Mouse (Mus musculus) small intestine, adult 2 months (tissue): Measurements from ENCODE around the gene H3f3a. TPM values are rescaled to one million over a fixed set of nuclear protein-coding genes. Genes with fewer than 3 reads are reported as not detected.
"Not testable (repeated sequence)": the region's sequence is repeated elsewhere in the genome, so short reads cannot be mapped to it uniquely, and the experiment has no call there.

ENCODE experiments used
- H3K27ac ChIP-seq: fragments of 200-500 bp; 2 replicates; pipeline ENCODE4 v1.5.1; 2012; ENCODE audit warnings: low read depth, low read length, control low read depth, inconsistent platforms; ENCODE audit not compliant: insufficient read depth
- H3K27me3 ChIP-seq: fragments of 200-500 bp; 2 replicates; pipeline ENCODE4 v1.6.1; 2012; ENCODE audit warnings: mild to moderate bottlenecking, moderate library complexity, low read length, inconsistent platforms; ENCODE audit not compliant: control insufficient read depth, insufficient read depth
- H3K36me3 ChIP-seq: fragments of 200-500 bp; 2 replicates; pipeline ENCODE4 v1.6.1; 2012; ENCODE audit warnings: mild to moderate bottlenecking, low read length, control low read depth, inconsistent platforms; ENCODE audit not compliant: control insufficient read depth, insufficient read depth
- H3K4me1 ChIP-seq: fragments of 200-500 bp; 2 replicates; pipeline ENCODE4 v1.6.1; 2012; ENCODE audit warnings: low read length, inconsistent platforms, mixed read lengths; ENCODE audit not compliant: control insufficient read depth, insufficient read depth, insufficient read length
- H3K4me3 ChIP-seq: fragments of 200-500 bp; 2 replicates; pipeline ENCODE4 v1.5.1; 2012; ENCODE audit warnings: low read depth, mild to moderate bottlenecking, control low read depth, inconsistent platforms, low read length, moderate library complexity
- CTCF ChIP-seq: fragments of 200-500 bp; IDR thresholded peaks from 2 replicates; pipeline ENCODE4 v1.5.1; 2012; ENCODE audit warnings: low read depth, mild to moderate bottlenecking, control low read depth, inconsistent platforms, low read length, moderate library complexity, mixed read lengths; ENCODE audit not compliant: insufficient replicate concordance, insufficient read length; ENCODE audit errors: extremely low read depth
- POLR2A ChIP-seq: fragments of 200-500 bp; IDR thresholded peaks from 2 replicates; pipeline ENCODE4 v1.6.1; 2012; ENCODE audit warnings: low read depth, mild to moderate bottlenecking, control low read depth, inconsistent platforms, low read length, moderate library complexity
- WGBS: fragments of 180-500 bp; shearing (Covaris S2); methylation state at CpG from one replicate; pipeline ENCODE4 v1.1.7; 2018; 5-methylcytosine and 5-hydroxymethylcytosine counted together
- polyA plus RNA-seq: library from polyadenylated mRNA; depleted of rRNA; stranded (reverse); fragments of >200 nt; gene quantifications from 2 replicates; pipeline ENCODE4 v1.2.3, GENCODE M21; 2012

The H3f3a gene
- polyA plus RNA-seq, 1 experiment: 262 TPM

DNA sequence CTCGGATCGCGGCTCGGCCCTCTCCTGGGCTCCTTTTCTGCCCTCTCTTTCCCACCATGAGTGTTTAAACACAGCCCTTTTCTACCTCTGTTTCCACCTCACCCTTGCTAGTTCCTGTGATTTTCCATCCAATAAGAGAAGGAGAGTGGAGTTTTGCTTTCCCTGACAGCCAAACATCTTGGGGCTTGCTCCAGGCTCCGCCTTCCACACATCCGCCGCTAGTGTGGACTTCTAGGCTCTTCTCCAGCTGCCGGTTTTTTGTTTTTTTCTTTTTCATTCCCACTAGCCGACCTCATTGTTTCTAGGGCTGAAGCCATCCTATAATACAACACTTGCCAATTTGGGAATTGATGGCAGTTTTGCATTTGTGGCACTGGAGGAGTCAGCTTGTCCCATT is 34.4 kb upstream of the H3f3a start:
- 3% methylated on average over 9 of the region's 9 CpGs for WGBS
- peaks cover 14% of the 10 kb centered on the region; the same call in 1 of the 2 replicates for H3K4me1 ChIP-seq

DNA sequence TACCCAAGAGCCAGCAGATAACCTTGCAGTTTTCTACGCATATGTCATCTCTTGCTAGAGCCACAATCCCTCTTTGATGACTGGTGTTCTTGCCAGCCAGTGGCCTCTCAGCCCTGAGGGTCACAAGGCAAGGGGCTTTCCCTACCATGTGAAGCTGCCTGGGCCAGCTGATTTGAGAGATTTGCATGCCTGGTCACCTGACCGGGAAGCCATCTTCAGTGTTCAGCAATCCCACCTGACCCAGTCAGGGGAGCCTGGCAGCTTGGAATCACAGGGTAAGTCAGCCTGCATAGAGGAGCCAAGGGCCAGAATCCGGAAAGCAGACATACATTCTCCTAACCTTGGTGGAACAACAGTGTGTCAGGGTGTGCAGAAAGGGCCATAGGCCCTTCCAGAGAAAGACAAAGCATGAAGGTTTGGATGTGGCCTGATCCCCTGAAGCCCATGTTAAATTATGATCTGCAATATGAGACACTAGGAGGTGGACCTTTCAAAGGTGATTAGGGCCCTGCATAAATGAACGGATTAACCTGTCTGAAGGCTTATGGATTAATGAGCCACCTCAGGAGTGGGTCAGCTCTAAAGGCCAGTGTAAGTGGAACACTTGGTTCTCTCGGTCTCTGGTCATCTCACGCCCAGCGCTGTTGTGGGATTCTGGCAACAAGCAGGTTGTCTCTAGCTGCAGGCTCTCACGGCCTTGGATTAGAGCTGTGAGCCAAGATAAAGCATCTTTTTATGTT is 28.0 kb upstream of the H3f3a start:
- no peak overlapping the region for H3K27ac ChIP-seq
- TF ChIP-seq POLR2A (no peak), CTCF (no peak)
- no peak overlapping the region for H3K4me3 ChIP-seq
- peaks cover 5% of the 10 kb centered on the region; the same call in 1 of the 2 replicates for H3K4me1 ChIP-seq
- no peaks in the 10 kb centered on the region for H3K36me3 ChIP-seq
- H3K27me3 ChIP-seq: no peaks in the 10 kb centered on the region
- 88% methylated on average over 8 of the region's 8 CpGs for WGBS

More for the DNA sequence above, 34.4 kb upstream of the H3f3a start:
- no peaks in the 10 kb centered on the region for H3K27me3 ChIP-seq
- TF ChIP-seq CTCF: no peak
- TF ChIP-seq POLR2A: no peak; the same call in 1 of the 2 replicates
- H3K4me3 ChIP-seq: peak overlapping the region; percentile 51
- peak overlapping the region; percentile 73 for H3K27ac ChIP-seq
- no peaks in the 10 kb centered on the region for H3K36me3 ChIP-seq

DNA sequence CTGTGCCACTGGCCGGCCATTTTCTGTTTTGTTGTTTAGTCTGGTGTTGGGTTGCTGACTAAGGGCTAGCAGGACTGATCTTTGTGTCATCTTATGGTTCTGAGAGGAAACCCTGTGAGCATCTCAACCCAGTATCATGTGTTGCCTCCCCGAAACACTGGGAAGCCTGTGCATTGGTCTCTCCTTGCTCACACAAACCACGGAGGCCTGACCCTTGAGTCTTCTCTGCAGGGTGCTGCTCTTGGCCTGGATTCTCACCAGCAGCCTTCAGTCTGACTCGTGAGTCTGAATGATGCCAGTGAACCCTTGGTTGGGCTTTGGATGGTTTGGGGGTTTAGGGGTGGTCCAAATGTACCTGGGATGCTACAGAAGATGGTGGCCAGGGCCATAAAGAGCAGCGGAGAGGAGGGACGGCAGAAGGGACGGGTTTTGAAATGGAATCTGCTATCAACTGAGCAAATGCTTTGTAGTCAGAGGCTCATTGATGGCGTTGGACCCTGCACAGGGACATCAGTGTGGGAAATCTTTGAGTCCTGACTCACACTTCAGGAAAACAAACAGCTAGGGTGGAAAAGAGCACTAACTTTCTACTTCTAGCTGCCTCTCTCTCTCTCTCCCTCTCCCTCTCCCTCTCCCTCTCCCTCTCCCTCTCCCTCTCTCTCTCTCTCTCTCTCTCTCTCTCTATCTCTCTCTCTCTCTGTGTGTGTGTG is 25.6 kb upstream of the H3f3a start:
- no peaks in the 10 kb centered on the region for H3K27me3 ChIP-seq
- H3K4me1 ChIP-seq: peaks cover 5% of the 10 kb centered on the region; the same call in 1 of the 2 replicates
- no peak overlapping the region for H3K4me3 ChIP-seq
- no peaks in the 10 kb centered on the region for H3K36me3 ChIP-seq
- TF ChIP-seq CTCF (no peak), POLR2A (no peak)
- no peak overlapping the region for H3K27ac ChIP-seq
- 88% methylated on average over 8 of the region's 8 CpGs for WGBS

DNA sequence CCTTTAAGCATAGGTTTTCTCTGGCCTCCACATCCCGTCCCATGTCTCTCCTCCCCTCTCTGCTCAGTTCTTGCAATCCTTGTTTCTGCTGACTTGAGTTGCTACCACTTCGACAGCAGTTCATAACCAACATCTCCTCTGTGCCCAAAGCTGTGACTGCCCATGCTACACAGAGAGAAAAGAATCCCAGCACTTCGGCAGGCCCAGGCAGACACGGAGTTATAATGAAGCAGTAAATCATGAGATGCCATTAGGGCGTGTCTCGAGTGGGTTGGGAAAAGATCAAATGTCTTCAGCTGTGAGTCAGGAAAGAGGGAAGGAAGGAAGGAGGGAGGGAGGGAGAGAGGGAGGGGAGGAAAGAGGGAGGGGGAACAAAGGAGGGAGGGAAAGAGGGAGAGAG is 24.3 kb upstream of the H3f3a start:
- no peak overlapping the region for H3K4me3 ChIP-seq
- H3K36me3 ChIP-seq: no peaks in the 10 kb centered on the region
- no peaks in the 10 kb centered on the region for H3K27me3 ChIP-seq
- no peak overlapping the region for H3K27ac ChIP-seq
- H3K4me1 ChIP-seq: peaks cover 5% of the 10 kb centered on the region; the same call in 1 of the 2 replicates
- no peak for TF ChIP-seq POLR2A
- TF ChIP-seq CTCF: no peak
- WGBS: 21% methylated on average over 6 of the region's 6 CpGs

DNA sequence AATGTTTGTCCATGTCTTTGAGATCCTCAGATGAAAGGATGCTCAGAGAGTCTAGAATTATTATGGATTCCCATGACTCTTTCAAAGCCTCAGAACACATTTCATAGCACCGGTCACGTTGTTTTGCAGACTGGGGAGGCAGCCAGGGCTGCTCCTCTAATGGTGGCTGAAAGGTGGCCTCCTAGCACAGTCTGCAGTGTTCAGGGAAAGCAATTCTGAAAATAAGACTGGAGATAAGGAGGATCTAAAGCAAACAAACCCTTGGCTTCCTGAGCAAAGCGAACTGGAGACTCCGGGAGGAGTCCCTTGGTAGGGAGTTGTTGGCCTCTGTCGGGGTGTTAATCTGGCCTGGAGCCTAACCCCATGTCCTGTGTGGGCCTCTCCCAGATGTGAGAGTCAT is 23.4 kb upstream of the H3f3a start:
- no peak for TF ChIP-seq CTCF
- TF ChIP-seq POLR2A: no peak
- H3K36me3 ChIP-seq: no peaks in the 10 kb centered on the region
- H3K4me1 ChIP-seq: peaks cover 5% of the 10 kb centered on the region; the same call in 1 of the 2 replicates
- no peaks in the 10 kb centered on the region for H3K27me3 ChIP-seq
- H3K27ac ChIP-seq: no peak overlapping the region
- H3K4me3 ChIP-seq: no peak overlapping the region
- 26% methylated on average over 5 of the region's 5 CpGs for WGBS

DNA sequence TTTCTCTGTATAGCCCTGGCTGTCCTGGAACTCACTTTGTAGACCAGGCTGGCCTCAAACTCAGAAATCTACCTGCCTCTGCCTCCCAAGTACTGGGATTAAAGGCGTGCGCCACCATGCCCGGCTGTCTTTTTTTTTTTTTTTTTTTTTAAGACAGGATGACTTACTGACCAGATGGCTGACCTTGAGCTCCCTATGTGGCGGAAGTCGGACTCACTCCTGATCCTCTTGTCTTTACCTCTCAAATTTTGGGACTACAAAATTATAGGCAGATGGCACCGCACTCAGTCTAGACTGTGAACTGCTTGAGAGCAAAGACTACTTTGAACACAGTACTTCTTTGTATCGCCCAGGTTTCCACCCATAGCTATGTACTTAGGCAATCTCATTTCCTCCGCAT is 22.7 kb upstream of the H3f3a start:
- not testable (repeated sequence) for H3K36me3 ChIP-seq, H3K4me1 ChIP-seq, H3K4me3 ChIP-seq, H3K27me3 ChIP-seq, H3K27ac ChIP-seq
- 90% methylated on average over 7 of the region's 8 CpGs for WGBS

DNA sequence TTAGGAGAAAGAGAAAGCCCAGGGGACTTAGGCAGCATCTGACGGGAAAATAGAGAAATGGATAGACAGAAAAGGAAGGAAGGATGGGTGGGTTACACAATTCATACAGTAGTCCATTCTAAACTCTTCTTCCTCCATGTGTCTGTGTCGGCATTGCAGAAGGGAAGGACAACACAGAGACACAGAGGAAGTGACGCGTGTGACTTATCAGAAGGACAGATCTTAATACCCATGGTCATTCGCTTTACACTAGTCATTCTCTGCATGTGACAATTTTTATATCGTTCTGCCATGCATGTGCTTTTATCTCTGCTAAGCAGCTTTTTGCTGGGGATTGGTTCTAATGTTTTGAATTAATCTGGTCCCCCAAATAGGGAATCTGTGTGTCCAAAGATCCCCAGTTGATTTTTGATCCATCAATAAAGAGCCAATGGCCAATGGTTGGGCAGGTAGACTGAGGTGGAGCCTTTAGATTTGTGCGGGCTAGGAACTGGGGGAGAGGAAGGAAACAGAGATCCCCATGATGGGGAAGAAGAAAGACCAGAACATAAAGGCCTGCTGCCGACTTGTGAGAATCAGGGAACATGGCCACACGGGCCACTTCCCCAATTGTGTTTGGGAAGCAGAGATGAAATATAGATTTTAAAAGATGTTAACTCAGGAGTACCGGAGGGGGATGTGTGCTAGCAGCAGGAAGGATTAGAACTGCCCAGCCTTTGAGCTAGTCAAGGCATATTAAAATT is 21.7 kb upstream of the H3f3a start:
- WGBS: 83% methylated on average over 10 of the region's 10 CpGs
- H3K4me3 ChIP-seq: no peak overlapping the region
- no peaks in the 10 kb centered on the region for H3K27me3 ChIP-seq
- H3K36me3 ChIP-seq: no peaks in the 10 kb centered on the region
- no peak overlapping the region; the same call in 1 of the 2 replicates for H3K27ac ChIP-seq
- peaks cover 6% of the 10 kb centered on the region; the same call in 1 of the 2 replicates for H3K4me1 ChIP-seq
- TF ChIP-seq POLR2A: no peak
